Mouse (Mus musculus) MEL (cell line): ENCODE data around the gene Ehbp1l1. TPM values are rescaled to one million over a fixed set of nuclear protein-coding genes. Genes with fewer than 3 reads are reported as not detected.
A peak's percentile ranks its signal among the peaks of the same experiment; 100 is the strongest.

Source experiments
- DNase-seq: peaks from one replicate; pipeline ENCODE4 v3.0.0; 2011; ENCODE audit warnings: low read depth, low spot score
- H3K27ac ChIP-seq: 2 replicates; pipeline ENCODE4 v1.5.1; 2012; ENCODE audit warnings: low read depth, mild to moderate bottlenecking, control low read depth, low read length, moderate library complexity; ENCODE audit not compliant: control insufficient read depth
- H3K27me3 ChIP-seq, 2 experiments: fragments of 150-350 bp in 1 of 2; sonication (generic) in 1 of 2; 2 replicates each; pipeline ENCODE4 v1.6.1; 2012; ENCODE audit warnings: low read length in 2 of 2, mild to moderate bottlenecking in 2 of 2, improper control_type of control experiment in 1 of 2, moderate library complexity in 1 of 2; ENCODE audit not compliant: insufficient read depth in 2 of 2, control insufficient read depth in 1 of 2
- H3K36me3 ChIP-seq, 2 experiments: 2 replicates each; pipeline ENCODE4 v1.6.1; 2012 to 2014; ENCODE audit warnings: low read length in 2 of 2, improper control_type of control experiment in 1 of 2, inconsistent platforms in 1 of 2, mild to moderate bottlenecking in 1 of 2; ENCODE audit not compliant: insufficient read depth in 2 of 2, control insufficient read depth in 1 of 2
- H3K4me1 ChIP-seq, 2 experiments: fragments of 150-350 bp in 1 of 2; sonication (generic) in 1 of 2; 2 replicates each; pipeline ENCODE4 v1.6.1; 2012; ENCODE audit warnings: low read length in 2 of 2, improper control_type of control experiment in 1 of 2, mild to moderate bottlenecking in 1 of 2; ENCODE audit not compliant: insufficient read depth in 2 of 2, control insufficient read depth in 1 of 2
- H3K4me3 ChIP-seq, 2 experiments: fragments of 150-350 bp in 1 of 2; sonication (generic) in 1 of 2; 2 replicates each; pipeline ENCODE4 v1.5.1; 2012; ENCODE audit warnings: low read depth in 2 of 2, low read length in 2 of 2, mild to moderate bottlenecking in 2 of 2, moderate library complexity in 2 of 2, control low read depth in 1 of 2, improper control_type of control experiment in 1 of 2; ENCODE audit not compliant: control insufficient read depth in 1 of 2, insufficient read depth in 1 of 2
- H3K79me2 ChIP-seq: 2 replicates; pipeline ENCODE4 v1.6.1; 2012; ENCODE audit warnings: mild to moderate bottlenecking, low read length, moderate library complexity; ENCODE audit not compliant: control insufficient read depth, poor library complexity, insufficient read depth
- H3K9ac ChIP-seq: 2 replicates; pipeline ENCODE4 v1.6.1; 2012; ENCODE audit warnings: low read depth, mild to moderate bottlenecking, control low read depth, low read length, moderate library complexity; ENCODE audit not compliant: control insufficient read depth, poor library complexity, severe bottlenecking
- H3K9me3 ChIP-seq: fragments of 150-350 bp; sonication (generic); replicated peaks from 2 replicates; pipeline ENCODE4 v1.6.1; 2012; ENCODE audit warnings: mild to moderate bottlenecking, low read length, improper control_type of control experiment, moderate library complexity; ENCODE audit not compliant: insufficient read depth
- BHLHE40 ChIP-seq: IDR thresholded peaks from 2 replicates; pipeline ENCODE4 v1.6.1; 2012; ENCODE audit warnings: low read depth, mild to moderate bottlenecking, inconsistent platforms, low read length, improper control_type of control experiment, borderline replicate concordance
- CHD2 ChIP-seq: IDR thresholded peaks from 2 replicates; pipeline ENCODE4 v1.6.1; 2011; ENCODE audit warnings: low read length, improper control_type of control experiment
- CTCF ChIP-seq, 3 experiments: IDR thresholded peaks in 2 of 3; conservative IDR thresholded peaks in 1 of 3; 2 replicates each; pipeline ENCODE4 v1.5.1; 2011 to 2012; ENCODE audit warnings: low read length in 3 of 3, low read depth in 2 of 3, mild to moderate bottlenecking in 2 of 3, improper control_type of control experiment in 1 of 3, inconsistent platforms in 1 of 3, mixed read lengths in 1 of 3, moderate library complexity in 1 of 3; ENCODE audit not compliant: control insufficient read depth in 1 of 3, insufficient read depth in 1 of 3, poor library complexity in 1 of 3, severe bottlenecking in 1 of 3
- ELF1 ChIP-seq: IDR thresholded peaks from 2 replicates; pipeline ENCODE4 v1.6.1; 2014; ENCODE audit warnings: low read depth, mild to moderate bottlenecking, inconsistent platforms, low read length, improper control_type of control experiment, moderate library complexity
- EP300 ChIP-seq, 2 experiments: IDR thresholded peaks; 2 replicates each; pipeline ENCODE4 v1.6.1; 2011; ENCODE audit warnings: improper control_type of control experiment in 2 of 2, low read length in 2 of 2, low read depth in 1 of 2, mild to moderate bottlenecking in 1 of 2
- HCFC1 ChIP-seq: IDR thresholded peaks from 2 replicates; pipeline ENCODE4 v1.6.1; 2012; ENCODE audit warnings: low read depth, mild to moderate bottlenecking, inconsistent platforms, low read length, improper control_type of control experiment, moderate library complexity
- KAT2A ChIP-seq: conservative IDR thresholded peaks from 2 replicates; pipeline ENCODE4 v1.6.1; 2012; ENCODE audit warnings: low read depth, low read length, improper control_type of control experiment, inconsistent platforms
- MAX ChIP-seq: IDR thresholded peaks from 2 replicates; pipeline ENCODE4 v1.6.1; 2011; ENCODE audit warnings: low read length, improper control_type of control experiment
- MAZ ChIP-seq: IDR thresholded peaks from 2 replicates; pipeline ENCODE4 v1.6.1; 2012; ENCODE audit warnings: low read depth, mild to moderate bottlenecking, inconsistent platforms, low read length, improper control_type of control experiment
- MXI1 ChIP-seq: IDR thresholded peaks from 2 replicates; pipeline ENCODE4 v1.6.1; 2011; ENCODE audit warnings: mild to moderate bottlenecking, low read depth, low read length, improper control_type of control experiment
- MYC ChIP-seq: IDR thresholded peaks from 2 replicates; pipeline ENCODE4 v1.6.1; 2011; ENCODE audit warnings: low read depth, mild to moderate bottlenecking, low read length, improper control_type of control experiment, moderate library complexity
- NELFE ChIP-seq: IDR thresholded peaks from 2 replicates; pipeline ENCODE4 v1.6.1; 2011; ENCODE audit warnings: low read depth, low read length, improper control_type of control experiment
- POLR2A ChIP-seq, 2 experiments: IDR thresholded peaks; 2 replicates each; pipeline ENCODE4 v1.6.1; 2011 to 2012; ENCODE audit warnings: low read length in 2 of 2, mild to moderate bottlenecking in 2 of 2, control low read depth in 1 of 2, improper control_type of control experiment in 1 of 2, low read depth in 1 of 2, moderate library complexity in 1 of 2; ENCODE audit not compliant: control insufficient read depth in 1 of 2, insufficient read depth in 1 of 2, poor library complexity in 1 of 2
- POLR2AphosphoS2 ChIP-seq: IDR thresholded peaks from 2 replicates; pipeline ENCODE4 v1.6.1; 2011; ENCODE audit warnings: low read length, improper control_type of control experiment
- RCOR1 ChIP-seq: IDR thresholded peaks from 2 replicates; pipeline ENCODE4 v1.6.1; 2012; ENCODE audit warnings: low read depth, mild to moderate bottlenecking, inconsistent platforms, low read length, improper control_type of control experiment
- UBTF ChIP-seq: IDR thresholded peaks from 2 replicates; pipeline ENCODE4 v1.6.1; 2012; ENCODE audit warnings: low read depth, mild to moderate bottlenecking, inconsistent platforms, low read length, improper control_type of control experiment, moderate library complexity, borderline replicate concordance; ENCODE audit not compliant: insufficient read depth
- ZC3H11A ChIP-seq: IDR thresholded peaks from 2 replicates; pipeline ENCODE4 v1.6.1; 2012; ENCODE audit warnings: low read depth, mild to moderate bottlenecking, inconsistent platforms, low read length, improper control_type of control experiment
- ZMIZ1 ChIP-seq: IDR thresholded peaks from 2 replicates; pipeline ENCODE4 v1.6.1; 2012; ENCODE audit warnings: low read depth, mild to moderate bottlenecking, inconsistent platforms, low read length, improper control_type of control experiment, moderate library complexity
- ZNF384 ChIP-seq: IDR thresholded peaks from 2 replicates; pipeline ENCODE4 v1.6.1; 2012; ENCODE audit warnings: low read depth, mild to moderate bottlenecking, inconsistent platforms, low read length, improper control_type of control experiment
- polyA plus RNA-seq, 2 experiments: library from polyadenylated mRNA; stranded (reverse) in 1 of 2; unstranded in 1 of 2; fragments of >175 nt in 1 of 2; fragments of >200 nt in 1 of 2; gene quantifications; 2 replicates each; pipeline versions ENCODE4 v1.2.1 to v1.2.4; 2012; ENCODE audit warnings: low replicate concordance in 2 of 2, low read depth in 1 of 2; ENCODE audit not compliant: insufficient read length in 2 of 2, insufficient read depth in 1 of 2, missing spikeins in 1 of 2
- total RNA-seq: library from RNA; depleted of rRNA; stranded (reverse); fragments of 300-350 nt; gene quantifications from 2 replicates; pipeline ENCODE4 v1.2.3, GENCODE M21; 2012; rRNA removed

The Ehbp1l1 gene
- total RNA-seq, result 60.6 and 63.2 TPM in 2 replicates
- 100 to 1,000 TPM in 1 of 2 experiments, 10 to 100 TPM in 1; 77.3 to 113 TPM for polyA plus RNA-seq

- peak within 1 kb of the TSS; percentile 95 for H3K27ac ChIP-seq
- peaks cover 3 to 50% of the 10 kb centered on the region in 2 experiments; a peak in 3 of 4 replicates for H3K4me1 ChIP-seq
- TF ChIP-seq POLR2AphosphoS2, result peak; percentile 57
- TF ChIP-seq ELF1, result peak; percentile 95
- TF ChIP-seq MYC, result no peak
- no peak for TF ChIP-seq EP300 (IDR thresholded peaks at IDR 0.05; ENCODE audit: low read depth in 1 of 2, low read length in 2 of 2)
- no peak for TF ChIP-seq CHD2
- peak; percentile 73 for TF ChIP-seq NELFE
- TF ChIP-seq ZMIZ1, result peak; percentile 52; the same call in 1 of the 2 replicates
- TF ChIP-seq ZNF384, result no peak
- no peak for TF ChIP-seq BHLHE40
- 0 out of 2 replicates have a peak, but pooled peaks have one; percentile 11 for TF ChIP-seq MAX
- peak; percentile 54; the same call in 1 of the 2 replicates for TF ChIP-seq HCFC1
- TF ChIP-seq KAT2A, result no peak
- TF ChIP-seq CTCF (IDR thresholded peaks at IDR 0.05 in 2 of 3, conservative IDR thresholded peaks at IDR 0.05 in 1 of 3; ENCODE audit: control insufficient read depth in 1 of 3, insufficient read depth in 1 of 3, low read depth in 2 of 3, low read length in 3 of 3, poor library complexity in 1 of 3, severe bottlenecking in 1 of 3), result no peak
- TF ChIP-seq MAZ, result peak; percentile 95
- TF ChIP-seq ZC3H11A, result no peak
- TF ChIP-seq RCOR1, result no peak
- no peak for TF ChIP-seq UBTF
- TF ChIP-seq MXI1, result peak; percentile 24; the same call in 1 of the 2 replicates
- TF ChIP-seq POLR2A (IDR thresholded peaks at IDR 0.05; ENCODE audit: control insufficient read depth in 1 of 2, insufficient read depth in 1 of 2, low read depth in 1 of 2, low read length in 2 of 2, poor library complexity in 1 of 2), result peak; percentile 61 to 80; a peak in 2 of 4 replicates
- TF ChIP-seq, all 39 proteins: peak for 9
- DNase-seq, result peak; percentile 86
- Histone ChIP-seq H3K27me3 (no peaks in the 10 kb centered on the region), H3K4me3 (peak within 1 kb of the TSS; percentile 70 to 93), H3K79me2 (peaks cover 51% of the 10 kb centered on the region), H3K9ac (peak within 1 kb of the TSS; percentile 93), H3K36me3 (peaks cover 3 to 31% of the 10 kb centered on the region in 2 experiments; a peak in 3 of 4 replicates), H3K9me3 (no peaks in the 10 kb centered on the region)
Measured at GRCm38 (mm10) chr19:5725767-5726515, at the start of gene Ehbp1l1. Gene Ehbp1l1 (minus strand): TSS chr19:5726317.
